Mouse (Mus musculus) ES-CJ7 (cell line): ENCODE data around the gene Zfp423.
A peak's percentile ranks its signal among the peaks of the same experiment; 100 is the strongest.

ENCODE experiments used
- DNase-seq: peaks from one replicate; pipeline ENCODE4 v3.0.0; 2011; ENCODE audit warnings: low read depth, low spot score

The Zfp423 gene

DNA sequence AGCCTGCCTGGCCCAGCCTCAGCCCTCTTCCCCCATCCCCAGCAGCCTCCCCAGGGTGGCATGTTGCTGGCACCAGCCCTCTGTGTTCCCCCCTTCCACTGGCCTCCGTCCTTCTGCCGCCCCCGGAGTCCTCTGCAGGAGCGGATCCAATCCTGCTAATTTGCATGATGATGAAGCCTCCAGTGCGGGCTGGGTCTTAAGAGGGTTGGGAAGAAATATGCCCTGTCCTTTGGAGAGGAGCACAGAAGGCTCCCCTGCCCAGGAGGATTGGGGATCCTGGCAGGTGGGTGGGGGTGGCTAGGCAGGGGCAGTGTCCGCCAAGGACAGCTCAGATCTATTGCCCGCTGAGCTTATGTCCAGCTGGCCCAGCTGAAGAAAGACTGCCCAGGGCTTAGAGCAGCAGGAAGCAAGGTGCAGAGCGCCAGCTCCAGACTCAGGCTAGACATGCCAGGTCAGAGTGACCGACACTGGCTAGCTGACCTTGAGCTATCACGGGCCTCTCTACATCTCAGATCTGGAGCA, 256.5 kb downstream of the Zfp423 start:
- no peak for DNase-seq

DNA sequence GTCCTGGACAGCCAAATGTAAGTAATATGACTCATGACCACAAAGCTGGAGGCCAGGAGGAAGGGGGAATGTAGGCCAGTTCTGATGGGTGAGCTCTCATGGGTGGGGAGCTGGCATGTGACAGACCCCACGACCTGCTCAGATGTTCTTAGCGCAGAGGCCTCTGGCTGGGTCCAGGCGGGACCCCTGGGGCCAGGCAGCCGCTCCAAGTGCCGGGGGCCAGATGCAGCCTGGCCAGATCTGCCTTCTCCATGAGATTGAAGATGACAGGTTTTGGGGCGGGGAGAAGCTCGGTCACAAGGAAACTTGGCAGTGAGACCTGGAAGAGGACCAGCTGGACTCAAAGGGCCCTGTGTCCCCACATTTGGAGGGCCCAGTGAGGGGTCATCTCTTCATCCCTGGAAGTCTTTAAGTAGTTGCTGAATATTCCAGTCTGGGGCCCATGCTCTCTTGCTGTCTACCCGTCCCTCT, 257.3 kb downstream of the Zfp423 start:
- no peak for DNase-seq

DNA sequence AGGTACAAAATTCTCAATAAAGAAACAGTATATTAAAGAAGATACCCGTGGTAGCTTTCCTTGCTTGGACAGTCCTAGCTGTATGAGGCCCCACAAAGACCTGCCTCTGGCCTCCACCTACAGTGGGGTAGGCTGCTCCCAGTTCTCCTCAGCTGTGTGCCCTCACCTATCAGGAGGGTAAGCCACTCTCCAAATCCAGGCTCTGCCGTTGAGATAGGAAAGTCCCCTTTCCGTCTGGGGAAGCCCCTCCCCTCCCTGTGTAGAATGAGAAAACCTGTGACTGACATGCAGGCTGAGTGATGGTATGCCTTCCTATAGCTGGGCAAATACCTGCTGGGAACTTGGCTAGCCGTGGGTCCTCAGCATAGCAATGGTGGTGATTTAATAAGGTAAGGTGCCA, 257.8 kb downstream of the Zfp423 start:
- DNase-seq = no peak

DNA sequence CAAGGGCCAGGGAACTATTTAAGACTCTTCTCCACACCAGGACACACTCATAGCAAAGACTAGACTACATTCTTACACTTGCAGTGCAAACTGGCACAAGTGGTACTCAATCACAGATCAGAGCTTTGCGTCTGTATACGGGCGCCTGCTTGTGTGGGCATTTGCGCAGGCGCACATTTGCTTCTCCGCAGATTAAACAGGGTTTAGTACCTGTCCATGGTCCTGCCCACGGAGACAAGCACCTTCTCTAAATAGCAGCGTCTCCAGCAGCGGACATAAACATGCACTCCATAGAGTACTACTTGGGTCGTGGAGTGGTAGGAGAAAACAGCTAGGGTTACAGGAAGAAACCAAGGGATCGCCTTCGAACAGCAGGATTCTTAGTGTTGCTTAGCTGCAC, 259.1 kb downstream of the Zfp423 start:
- peak; percentile 89 for DNase-seq

DNA sequence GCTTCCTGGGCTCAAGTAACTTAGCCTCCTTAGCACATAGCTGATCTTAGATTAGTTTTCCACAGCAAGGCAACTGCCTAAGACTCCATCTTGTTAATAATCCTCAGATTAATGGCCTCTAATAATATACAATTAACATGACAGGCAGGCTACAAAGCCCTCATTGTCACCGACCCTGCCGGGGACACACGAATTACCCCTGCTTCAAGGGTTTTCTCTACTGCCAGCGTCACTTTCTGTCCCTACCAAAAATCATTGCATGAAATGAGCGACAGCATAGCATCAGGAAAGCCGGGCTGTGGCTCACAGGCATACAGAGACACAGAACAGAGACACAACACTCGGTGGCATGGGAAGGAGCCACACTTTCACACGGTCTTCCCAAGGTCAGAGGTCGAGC, 262.3 kb downstream of the Zfp423 start:
- DNase-seq = no peak

DNA sequence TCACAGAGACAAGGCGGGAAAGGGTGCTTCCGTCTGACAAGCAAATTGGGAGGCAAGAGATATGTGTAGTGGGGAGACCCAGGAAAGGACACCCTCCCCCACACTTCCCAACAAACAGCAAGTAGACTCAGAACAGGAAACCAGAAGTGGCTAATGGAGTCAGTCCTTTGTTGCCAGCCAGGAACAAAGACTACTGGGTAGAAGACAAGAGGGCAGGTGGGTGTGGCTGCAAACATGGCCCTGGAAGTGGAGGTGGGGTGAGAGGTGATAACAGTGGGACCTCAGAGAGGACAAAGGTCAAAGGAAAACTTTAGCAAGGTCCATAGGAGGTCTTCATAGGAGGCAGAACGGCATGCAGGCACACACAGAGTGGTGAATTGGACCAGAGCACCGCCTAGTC, 265.7 kb downstream of the Zfp423 start:
- DNase-seq = peak; percentile 85

DNA sequence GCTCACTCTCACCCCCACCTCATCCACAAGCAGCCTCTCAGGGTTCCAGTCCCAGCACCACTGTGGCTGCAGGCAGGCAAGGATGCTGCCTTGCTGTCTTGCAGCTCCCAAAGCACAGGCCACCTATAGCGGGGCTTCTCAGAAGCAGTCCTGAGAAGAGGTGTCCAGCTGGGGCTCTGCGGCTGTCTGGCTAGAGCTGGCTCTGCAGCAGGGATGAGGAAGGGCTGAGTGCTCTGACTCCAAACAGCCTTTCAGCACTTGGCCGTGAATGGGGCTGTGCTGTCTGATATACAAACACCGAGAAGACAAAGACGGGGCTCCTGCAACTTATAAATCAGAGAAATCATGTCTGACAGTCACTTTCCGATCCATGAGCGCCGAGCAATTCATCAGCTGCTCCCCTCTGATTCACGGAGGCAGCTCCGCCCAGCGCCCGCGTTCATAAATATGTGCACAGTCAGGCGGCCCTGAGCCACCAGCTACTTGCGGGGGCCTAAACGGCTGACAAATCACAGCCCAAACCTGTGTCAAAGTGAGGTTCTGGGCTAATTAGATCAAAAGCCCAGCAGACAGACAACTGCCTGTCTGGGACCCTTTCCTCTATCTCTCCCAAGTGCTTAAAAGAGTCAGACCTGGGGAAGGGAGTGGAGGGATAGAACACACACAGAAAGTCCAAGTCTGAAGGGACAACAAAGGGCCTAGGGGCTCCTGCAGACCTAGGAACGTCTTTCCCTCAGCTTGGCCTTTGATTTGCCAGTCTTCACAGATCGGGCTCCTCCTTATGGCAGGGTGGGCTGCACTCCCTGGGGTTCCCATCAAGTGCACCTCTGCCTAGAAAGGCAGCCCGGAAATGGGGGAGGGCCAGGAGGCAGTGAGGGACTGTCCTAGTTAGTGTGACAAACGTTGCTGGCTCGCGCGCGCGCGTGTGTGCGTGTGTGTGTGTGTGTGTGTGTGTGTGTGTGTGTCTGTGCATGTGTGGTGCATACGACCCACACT, 269.0 kb downstream of the Zfp423 start:
- peak; percentile 33 for DNase-seq

DNA sequence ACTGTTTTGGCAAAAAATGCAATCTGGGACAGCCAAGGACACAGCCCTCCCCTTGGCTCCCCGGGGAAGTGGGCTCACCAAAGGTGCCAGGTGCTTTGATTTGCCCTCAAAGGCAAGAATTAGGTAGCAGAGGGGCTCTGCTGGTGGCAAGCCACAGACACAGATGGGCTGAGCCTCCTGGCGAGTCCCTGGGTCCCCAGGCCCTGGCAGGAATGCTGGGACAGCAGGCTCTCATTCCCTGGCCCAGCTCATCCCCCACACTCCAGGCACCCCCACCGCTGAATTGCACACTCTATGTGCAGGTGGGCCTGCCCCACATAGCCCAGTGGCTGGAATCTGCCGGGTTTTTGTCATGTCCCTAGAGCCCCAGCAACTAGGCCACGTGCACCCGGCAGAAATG, 270.2 kb downstream of the Zfp423 start:
- DNase-seq = no peak

DNA sequence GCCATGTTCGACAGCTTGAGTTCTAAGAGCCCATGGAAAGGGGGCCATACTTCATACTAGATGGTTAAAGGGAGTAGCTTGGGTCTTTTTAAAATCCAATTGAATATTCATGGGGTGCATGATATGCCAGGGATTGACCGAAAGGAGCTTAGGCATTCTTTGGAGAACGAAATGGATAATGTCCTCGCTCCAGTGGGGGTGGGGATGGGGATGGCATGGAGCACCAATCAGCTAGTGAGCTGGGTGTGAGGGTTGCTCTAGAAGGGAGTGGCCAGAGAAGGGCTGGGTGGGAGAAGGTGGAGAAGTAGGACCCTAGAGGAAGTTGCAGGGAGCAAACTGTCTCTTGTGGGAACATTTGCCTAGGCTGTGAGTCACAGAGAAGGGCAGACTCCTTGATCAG, 271.0 kb downstream of the Zfp423 start:
- no peak for DNase-seq

DNA sequence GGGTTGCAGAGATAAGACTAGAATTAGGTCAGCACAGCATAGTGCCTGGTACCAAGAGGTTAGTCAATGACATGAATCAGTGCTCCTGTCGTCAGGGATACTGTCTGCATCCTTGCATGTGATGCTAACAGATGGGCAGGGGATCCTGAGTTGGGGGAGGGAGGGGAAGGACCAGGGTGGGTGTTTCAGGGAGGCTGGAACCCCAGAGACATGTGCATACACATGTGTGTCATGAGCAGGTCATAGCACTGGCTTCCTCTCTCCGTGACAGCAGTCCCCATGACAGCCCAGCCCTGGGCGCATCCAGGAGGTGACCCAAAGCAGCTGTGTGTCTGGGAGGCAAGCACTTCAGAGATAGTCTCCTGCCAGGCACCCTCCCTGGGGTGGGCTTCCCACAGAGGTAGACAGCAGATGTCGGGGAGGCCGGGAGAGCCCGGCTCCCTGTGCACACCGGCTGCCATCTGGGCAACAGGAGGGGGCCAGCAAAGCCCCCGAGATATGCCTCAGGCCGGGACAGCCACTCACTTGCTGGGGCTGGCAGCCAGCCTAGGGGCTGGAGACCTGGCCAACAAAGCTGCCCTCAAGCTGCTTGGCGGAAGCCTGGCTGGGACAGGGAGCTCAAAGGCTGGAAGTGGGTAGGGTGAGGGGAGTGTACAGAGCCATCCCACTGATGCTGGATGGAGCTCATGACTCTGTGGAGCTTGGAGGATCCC, 272.3 kb downstream of the Zfp423 start:
- no peak for DNase-seq

DNA sequence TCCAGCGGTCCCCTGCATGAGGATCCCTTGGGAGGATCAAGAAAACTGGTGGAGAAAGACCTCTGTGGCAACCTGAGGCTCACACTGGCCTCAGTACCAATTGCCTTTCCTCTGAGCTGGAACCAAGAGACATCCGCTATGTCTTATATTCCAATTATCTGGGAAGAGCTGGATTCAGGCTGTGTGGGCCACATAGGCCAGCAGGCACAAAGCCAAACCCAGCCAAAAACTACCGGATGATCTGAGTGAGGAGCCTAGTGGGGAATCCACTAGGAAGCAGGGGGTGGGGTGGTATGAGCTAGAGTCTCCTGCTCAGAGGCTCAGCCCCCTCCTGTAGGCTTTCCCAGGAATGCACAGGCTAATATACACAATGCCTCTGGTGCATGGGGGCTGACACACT, 273.4 kb downstream of the Zfp423 start:
- no peak for DNase-seq

DNA sequence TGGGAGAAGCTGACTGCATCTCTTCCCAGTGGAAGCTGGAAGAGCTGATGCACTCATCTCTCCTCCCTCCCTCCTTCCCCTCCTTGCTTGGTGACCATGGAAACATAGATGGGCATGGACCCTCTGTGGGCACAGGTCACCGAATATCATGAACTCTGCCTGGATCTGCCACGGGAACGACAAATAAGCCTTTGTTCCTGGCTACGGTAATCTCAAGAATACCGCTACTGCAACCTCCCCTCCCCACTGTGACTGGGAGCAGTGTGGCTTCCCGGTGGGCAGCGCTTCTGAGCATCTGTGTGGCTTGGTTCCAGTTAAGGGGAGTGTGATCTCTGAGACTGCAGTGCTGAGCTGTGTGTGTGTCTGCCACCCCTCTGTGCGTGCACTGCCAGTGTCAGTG, 274.0 kb downstream of the Zfp423 start:
- DNase-seq = no peak

DNA sequence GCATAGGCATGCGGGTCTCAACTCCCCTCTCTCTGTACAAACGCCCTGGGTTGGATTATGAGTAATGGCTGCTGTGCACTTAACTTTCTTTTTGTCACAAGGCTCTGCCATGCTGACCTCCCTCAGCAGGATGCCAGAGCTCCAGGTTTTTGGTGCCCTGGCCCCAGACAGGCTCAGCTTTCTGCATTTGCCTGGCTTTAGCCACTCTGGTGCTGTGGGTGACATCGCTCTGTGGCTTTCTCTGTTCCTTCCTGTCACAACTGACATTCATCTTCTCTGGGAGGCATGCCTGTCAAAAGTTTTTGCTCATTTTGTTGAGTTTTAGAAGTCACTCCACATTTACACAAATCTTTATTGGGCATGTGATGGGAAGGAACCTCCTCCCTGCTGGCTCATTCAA, 277.3 kb downstream of the Zfp423 start:
- no peak for DNase-seq

DNA sequence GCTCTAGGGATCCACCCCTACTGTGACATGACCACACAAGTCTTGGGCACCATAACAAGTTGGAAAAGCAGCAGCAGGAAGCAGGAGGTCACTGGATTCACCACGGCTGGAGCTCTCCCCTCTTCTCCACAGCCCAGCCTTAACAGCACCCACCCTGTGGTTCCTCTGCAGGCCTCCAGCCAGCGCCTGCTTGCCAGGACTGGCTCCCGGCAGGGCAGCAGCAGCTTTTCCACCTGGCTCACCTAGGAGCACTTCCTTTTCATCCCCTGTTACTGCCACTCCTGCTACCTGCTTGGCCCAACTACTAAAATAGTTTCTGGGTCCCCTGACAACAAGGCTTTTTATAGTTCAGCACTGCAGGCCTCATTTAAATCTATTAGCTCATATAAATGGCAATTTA, 279.4 kb downstream of the Zfp423 start:
- DNase-seq = no peak

DNA sequence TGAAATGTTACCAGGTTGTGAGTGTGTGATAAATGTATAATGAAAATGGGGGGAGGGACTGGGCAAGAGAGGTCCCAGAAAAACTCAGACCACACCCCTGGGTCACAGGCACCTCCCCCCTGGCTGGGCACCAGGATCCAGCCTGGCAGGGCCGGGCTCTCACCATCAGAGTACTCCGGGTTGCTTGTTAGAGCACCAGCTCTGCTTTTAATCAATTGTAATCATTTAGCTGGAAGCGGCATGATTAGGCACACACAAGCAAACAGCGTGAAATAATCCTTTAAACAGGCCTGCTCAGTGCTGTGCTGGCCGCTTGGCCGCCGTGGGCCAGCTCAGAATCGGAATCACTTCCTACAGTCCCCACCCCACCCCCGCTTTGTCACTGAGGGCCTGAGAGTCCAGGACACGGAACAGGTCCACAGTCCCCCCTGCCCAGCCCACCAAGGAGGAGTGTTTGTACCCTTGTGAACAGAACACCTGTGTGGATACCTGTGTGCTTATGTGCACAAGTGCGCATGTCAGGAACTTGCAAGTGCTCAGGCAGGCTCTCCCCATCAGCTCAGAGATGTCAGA, 279.9 kb downstream of the Zfp423 start:
- no peak for DNase-seq

DNA sequence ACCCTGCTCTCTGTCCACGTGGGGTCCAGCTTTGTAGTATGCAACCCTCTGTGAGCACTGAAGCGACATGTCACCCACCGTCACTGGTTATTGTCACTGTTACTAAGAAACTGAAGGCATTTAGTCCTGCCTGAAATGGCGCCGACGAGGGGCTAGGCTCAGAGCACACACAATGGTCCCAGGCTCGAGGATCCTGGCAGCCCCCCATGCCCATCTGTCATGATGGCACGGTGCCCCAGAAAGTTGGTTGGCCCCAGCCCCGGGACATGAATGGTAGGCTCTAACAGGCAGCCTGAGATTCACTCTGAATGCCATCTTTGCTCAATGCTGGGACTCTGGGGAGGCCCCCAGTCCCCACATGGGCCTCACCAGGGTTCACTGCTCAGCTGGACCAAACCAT, 284.0 kb downstream of the Zfp423 start:
- DNase-seq = no peak

DNA sequence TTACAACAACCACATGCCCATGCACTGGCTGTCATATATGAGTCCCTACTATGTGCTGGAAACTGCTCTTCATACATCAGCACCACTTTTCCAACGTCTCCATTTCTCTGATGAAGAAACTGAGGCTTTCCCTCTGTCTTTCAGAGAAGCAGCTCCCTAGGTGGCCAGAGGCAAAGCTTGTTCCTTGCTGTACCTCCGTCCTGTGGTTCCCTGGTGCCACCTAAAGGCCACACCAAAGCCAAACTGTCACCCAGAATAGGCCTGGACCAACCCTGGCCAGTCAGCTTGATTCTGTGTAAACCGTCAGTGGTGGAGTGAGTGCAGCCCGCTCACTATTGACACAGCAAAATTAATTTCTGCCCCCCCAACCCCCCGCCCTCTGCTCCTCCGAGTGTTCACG, 285.2 kb downstream of the Zfp423 start:
- DNase-seq = no peak

DNA sequence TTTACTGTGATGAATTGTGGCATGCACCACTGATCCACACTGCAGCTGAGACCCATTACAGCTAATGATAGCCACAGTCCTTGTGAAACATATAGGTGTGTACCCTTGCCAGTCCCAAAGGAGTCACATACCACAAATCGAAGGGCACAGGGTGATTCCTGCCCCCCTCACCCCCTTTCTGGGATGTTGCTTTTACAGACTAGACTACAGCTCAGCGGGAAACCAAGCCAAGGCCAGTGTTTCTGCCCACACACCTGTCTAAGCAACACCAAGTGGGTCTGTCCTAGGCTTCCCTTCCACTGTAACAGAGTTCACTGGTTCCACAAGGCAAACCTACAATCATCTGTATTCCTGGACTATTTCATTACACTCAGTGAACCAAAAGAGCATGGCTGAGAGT, 287.2 kb downstream of the Zfp423 start:
- no peak for DNase-seq

DNA sequence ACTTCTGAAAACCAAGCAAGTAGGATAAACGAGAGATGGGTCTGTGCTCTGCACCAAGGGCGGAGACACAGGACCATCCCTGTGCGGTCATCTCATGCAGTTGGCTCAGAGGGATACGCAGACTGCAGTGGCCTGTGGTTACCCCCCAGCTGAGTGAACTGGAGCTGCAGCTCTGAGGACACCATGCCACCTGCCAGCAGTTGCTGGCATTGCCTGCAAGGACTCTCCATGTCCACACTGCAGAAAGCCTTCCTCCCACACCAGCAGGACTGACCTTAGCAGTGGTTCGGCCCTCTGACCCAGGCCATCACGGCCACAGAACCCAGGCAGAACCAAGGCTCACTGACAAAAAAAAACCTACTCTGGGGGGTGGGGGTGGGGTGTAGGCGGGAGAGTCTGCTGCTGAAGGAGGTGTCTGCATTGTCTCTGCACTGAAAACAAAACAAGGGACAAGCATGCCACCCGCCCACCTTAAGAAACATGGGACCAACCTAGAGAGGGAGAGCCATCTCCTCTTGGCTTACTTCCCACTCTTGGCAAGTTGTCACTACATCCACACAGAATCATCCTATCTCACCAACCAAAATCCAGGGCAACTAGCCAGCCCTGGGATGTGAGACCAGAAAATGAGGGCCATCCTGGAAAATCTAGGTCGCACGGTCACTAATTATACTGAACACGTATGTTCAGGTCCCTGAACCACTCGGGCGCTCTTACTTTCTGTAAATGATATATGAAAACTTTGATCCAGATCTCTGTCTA, 288.0 kb downstream of the Zfp423 start:
- no peak for DNase-seq

DNA sequence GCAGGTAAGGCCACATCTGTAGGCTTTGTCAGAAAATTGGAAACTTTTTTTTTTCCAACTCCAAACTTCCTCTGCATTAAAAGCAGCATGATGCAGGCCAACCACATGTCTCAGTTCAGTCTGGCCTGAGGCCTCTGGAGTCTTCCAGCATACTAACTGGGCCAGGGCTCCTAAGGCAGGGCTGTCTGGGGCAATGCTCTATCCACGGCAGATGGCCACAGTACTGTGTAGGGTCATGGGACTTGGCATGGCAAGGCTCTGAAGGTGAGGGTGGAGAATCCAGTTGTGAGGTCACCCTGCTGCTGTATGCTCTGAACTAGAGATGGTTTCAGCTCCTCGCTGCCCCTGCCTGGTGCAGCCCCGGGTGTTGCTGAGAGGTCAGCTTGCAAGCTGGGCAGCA, 289.2 kb downstream of the Zfp423 start:
- no peak for DNase-seq

DNA sequence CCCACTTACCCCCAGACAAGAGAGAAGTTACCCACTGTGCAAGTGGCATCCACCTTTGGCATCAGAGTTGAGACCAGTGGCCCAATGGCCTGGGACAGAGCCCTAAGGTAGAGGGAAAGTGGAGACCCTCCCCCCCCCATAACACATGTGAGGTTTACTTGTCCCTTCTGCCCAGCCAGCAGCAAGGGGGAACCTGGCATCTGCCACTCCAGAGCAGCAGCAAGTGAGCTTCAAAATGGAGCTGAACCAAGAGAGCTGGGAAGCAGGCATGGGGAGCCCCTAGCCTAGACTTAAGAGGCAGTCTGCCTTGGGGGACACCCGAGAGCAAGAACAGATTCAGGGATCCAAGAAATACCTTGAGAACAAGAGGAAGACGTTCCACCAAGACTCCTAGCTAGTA, 290.7 kb downstream of the Zfp423 start:
- no peak for DNase-seq
